Mouse (Mus musculus) ovary, adult 18-20 months (tissue): ENCODE data around the gene Rdh11.
A peak's percentile ranks its signal among the peaks of the same experiment; 100 is the strongest.

Source experiments
- DNase-seq: peaks from one replicate; pipeline ENCODE4 v3.0.0; 2022; ENCODE audit warnings: low spot score, mixed read lengths

Gene Rdh11

DNA sequence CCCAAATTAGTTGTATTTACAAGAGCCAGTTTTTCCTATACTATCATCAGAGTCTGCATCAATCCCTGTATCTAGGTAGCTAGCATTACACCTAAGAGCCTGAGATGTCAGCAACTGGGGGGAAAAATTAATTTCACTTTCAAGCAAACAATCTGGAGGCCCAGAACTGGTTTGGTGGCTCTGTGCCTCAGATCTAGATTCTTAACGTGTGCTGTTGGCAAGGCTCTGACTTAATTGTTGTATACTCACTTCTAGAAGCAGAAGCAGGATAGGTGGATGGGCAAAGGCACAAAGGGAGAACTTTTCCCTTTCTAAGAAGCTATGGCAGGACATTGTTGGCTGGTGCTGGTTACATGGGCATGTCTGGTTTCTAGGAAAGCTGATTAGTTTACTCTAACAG lies 52.7 kb downstream of the Rdh11 start:
- DNase-seq: no peak

- no peak for DNase-seq
These were observed 53.1 kb downstream of the Rdh11 start for GRCm38 (mm10) chr12:79138999-79139398.

DNA sequence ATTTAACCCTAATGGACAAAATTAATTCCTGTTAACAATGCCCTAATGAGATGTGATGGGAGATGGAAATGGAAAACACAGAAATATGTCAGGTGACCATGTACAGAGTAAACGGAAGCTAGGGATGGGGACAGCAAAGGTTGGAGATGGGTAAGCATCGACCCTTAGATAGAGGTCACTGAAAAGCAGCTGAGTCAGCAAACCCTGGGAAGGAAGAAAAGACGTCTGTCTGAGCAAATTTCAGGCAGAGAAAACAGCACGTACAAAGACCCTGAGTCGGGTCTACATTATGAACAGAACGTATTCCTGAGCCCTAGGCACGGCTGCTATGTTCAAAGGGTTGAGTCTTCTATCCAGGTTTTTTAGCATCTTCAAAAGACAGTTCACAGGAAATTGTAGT lies 55.1 kb downstream of the Rdh11 start:
- DNase-seq: no peak

DNA sequence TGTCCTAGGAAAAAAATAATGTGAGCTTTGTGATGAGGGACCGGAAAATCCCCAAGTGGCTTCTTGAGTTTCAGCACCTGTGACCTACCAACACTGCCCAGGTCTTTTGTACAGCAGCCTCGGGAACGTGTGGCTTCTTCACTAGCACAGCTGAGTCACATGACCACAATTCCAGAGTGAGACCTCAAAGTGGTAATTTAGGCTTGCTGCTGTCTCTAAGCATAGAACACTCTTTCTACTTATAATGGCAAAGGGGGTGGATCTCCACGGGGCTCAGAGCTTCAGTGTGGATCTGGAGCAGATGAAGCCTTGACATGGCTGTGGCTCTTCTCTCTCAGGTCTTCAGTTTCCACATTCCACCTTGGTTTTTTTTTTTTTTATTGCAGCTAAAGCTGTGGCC lies 57.0 kb downstream of the Rdh11 start:
- DNase-seq: no peak

GRCm38 (mm10) chr12:79134676-79135075 lies 57.4 kb downstream of the Rdh11 start:
- DNase-seq: no peak

DNA sequence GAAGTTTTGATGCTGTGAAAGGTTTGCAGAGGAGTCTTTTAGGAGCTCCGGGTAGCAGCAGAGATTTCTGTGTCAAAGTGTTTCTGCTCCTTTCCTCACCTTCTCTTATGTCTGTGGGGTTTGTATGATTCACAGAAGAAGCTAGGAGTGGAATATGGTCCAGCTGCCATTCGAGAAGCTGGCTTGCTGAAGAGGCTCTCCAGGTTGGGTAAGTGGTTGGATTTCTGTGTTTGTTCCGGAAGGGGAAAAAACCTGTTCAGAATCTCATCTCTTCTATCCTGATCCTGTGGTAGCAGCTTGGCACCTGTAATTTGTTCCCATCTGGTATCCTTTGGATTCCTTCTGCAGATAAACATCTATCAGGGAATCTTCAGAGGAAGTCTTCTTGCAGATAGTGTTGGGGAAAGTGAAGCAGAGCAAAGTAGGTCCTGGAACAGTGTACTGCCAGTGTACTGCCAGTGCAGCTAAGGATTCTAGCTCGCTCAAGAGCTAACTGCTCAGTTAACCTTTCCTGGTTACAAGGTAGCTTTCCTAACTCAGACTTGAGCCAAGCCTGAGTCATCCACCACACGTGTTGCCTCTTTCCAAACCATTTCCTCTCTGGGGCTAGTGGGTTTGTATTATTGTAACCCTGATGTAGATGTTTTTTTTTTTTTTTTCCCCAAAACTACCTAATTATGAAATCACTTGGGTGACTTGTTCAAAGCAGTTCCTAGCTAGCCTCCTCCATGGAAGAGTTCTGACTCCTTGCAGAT lies 60.2 kb downstream of the Rdh11 start:
- no peak for DNase-seq

GRCm38 (mm10) chr12:79131178-79131675 lies 60.9 kb downstream of the Rdh11 start:
- DNase-seq: no peak

DNA sequence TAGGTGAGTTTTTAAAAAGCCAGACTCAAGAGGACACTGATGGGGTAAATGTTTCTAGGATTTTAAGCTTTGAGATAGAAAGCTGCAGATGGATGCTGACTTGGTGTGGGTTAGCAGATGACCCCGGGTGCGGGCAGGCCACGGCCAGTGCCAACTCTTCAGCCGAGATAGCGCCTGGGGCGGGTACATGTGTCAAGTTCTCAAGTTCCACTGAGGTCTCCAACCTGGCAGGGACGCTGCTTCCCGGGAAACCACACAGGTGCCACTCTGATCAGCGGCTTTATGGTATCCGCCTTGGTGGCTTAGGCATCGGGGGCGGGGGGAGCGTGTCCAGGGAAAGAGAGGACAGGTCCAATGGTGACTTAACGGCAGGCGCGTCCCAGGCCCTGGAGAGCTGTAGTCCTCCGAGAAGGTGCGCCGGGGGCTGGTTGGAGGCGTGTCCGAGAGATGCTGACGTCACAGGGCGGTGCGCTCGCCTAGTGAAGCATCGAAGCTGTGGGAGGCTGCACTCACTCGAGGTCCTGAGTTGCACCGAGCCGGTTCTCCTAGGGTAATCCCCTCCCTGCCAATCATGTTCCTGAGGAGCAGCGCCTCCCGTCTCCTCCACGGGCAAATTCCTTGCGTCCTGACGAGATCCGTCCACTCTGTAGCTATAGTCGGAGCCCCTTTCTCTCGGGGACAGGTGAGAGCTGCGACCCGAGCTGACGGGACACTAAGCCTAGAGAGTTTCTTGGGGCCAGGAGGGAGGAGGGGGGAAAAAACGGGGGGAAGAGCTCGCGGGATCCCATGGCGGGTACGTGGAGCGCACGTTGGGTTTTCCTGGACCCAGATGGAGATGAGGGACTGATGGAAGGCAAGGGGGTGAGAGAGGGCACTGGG lies 61.6 kb downstream of the Rdh11 start, which contains the start of gene Arg2:
Arg2 (plus strand) TSS at position 479 of the 879 bp plus-strand sequence.
- DNase-seq: peak; percentile 48
